Comparison of ENCODE assay signal across 26 mouse cellular contexts in the genomic region with DNA sequence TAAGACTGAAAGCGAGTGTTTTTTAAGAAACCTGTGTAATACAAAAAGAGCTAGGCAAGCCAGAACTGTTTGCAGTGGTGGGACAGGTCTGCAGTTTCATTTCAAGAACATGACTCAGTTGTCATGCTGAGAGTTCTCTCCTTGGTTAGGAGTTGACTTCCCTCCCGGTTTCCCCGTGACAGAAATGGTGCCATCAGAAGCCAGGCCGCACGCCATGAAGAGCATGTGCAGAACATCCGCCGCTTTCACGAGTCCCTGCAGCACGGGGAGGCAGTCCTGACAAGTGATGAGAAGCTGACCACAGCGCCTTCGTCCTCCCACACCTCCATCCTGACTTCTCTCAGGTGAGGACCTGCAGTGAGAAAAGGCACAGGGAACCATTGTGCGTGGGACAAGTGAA. TPM values are rescaled to one million over a fixed set of nuclear protein-coding genes. Genes with fewer than 3 reads are reported as not detected.
A peak's percentile ranks its signal among the peaks of the same experiment; 100 is the strongest.
DNase-seq lines count a peak whose midpoint lies in the region; ATAC-seq and TF ChIP-seq lines count a peak whose summit lies in the region.
"Had no signal": no experiment of that assay in that cellular context is flagged by ENCODE, and none has a peak within 500 bp of the region (broad histone marks: within the 10 kb centered on the region; RNA-seq: fewer than 3 reads in every experiment).

No protein-coding gene starts in this region.

- DNase-seq in heart, adult 11 months, result peak; percentile 88
- no peak for DNase-seq in heart, adult 9 months (ENCODE audit: low spot score in 2 of 2)
- DNase-seq in neural tube, embryonic 10.5 days (ENCODE audit: extremely low spot score, low spot score), result no peak
- DNase-seq in cerebellum, postnatal 10 days, result no peak
- DNase-seq: adrenal gland, adult 8-10 months; adrenal gland, postnatal 36 days; B cell, adult 2 months; cerebellum, adult 2 months; cerebellum, postnatal 14 days; embryo, embryonic 11 days; gastrocnemius, adult 2 months; gastrocnemius, postnatal 25 days; heart, postnatal 10 days; heart, postnatal 4 days had no signal

- peak overlapping the region; percentile 14; the same call in 1 of the 2 replicates for H3K27ac ChIP-seq in small intestine, adult 2 months (ENCODE audit: insufficient read depth, low read depth, low read length)
- H3K27ac ChIP-seq: embryonic facial prominence, embryonic 15.5 days; forebrain, embryonic 10.5 days; gastrocnemius, adult 2 months; heart, embryonic 10.5 days; hindbrain, embryonic 13.5 days; hindbrain, postnatal 0 days had no signal

- 88% methylated on average over 12 of the region's 12 CpGs for WGBS in small intestine, adult 2 months

- no peak for TF ChIP-seq CTCF in small intestine, adult 2 months (IDR thresholded peaks at IDR 0.05; ENCODE audit: extremely low read depth, insufficient read length, insufficient replicate concordance, low read depth, low read length)

- ATAC-seq in CD4-positive, CD25-positive, alpha-beta regulatory T cell, adult 4 months, result peak; percentile 7
- ATAC-seq in activated CD4-positive, CD25-positive, alpha-beta regulatory T cell, adult 4 months, result peak; percentile 11
- ATAC-seq: forebrain, embryonic 14.5 days; hindbrain, postnatal 0 days had no signal

- TF ChIP-seq POLR2A in small intestine, adult 2 months (IDR thresholded peaks at IDR 0.05; ENCODE audit: low read depth, low read length), result no peak

- H3K27me3 ChIP-seq in small intestine, adult 2 months (ENCODE audit: control insufficient read depth, insufficient read depth, low read length), result no peaks in the 10 kb centered on the region
- H3K27me3 ChIP-seq: embryonic facial prominence, embryonic 15.5 days; hindbrain, embryonic 13.5 days had no signal

- H3K4me3 ChIP-seq in small intestine, adult 2 months (ENCODE audit: low read depth, low read length), result no peak overlapping the region
- H3K4me3 ChIP-seq: embryonic facial prominence, embryonic 15.5 days; erythroblast, embryonic 14.5 days; forebrain, embryonic 10.5 days; gastrocnemius, adult 2 months; heart, embryonic 10.5 days; hindbrain, embryonic 13.5 days had no signal

- no peaks in the 10 kb centered on the region for H3K4me1 ChIP-seq in small intestine, adult 2 months (ENCODE audit: control insufficient read depth, insufficient read depth, insufficient read length, low read length)
- H3K4me1 ChIP-seq: embryonic facial prominence, embryonic 15.5 days; forebrain, embryonic 10.5 days; heart, embryonic 10.5 days; hindbrain, embryonic 13.5 days had no signal

- peaks cover 22% of the 10 kb centered on the region for H3K36me3 ChIP-seq in small intestine, adult 2 months (ENCODE audit: control insufficient read depth, insufficient read depth, low read length)

RNA-seq across cellular contexts. Expression of a gene that starts 24.3 kb away (rescaled TPM):
- not detected for polyA plus RNA-seq in CD4-positive, CD25-positive, alpha-beta regulatory T cell, adult 4 months (2017; shearing (Covaris generic))
- polyA plus RNA-seq in activated CD4-positive, CD25-positive, alpha-beta regulatory T cell, adult 4 months (2017; shearing (Covaris generic)), result not detected
- 0.11 and 0.23 TPM in 2 replicates for polyA plus RNA-seq in small intestine, adult 2 months (2012; rRNA removed)
- polyA plus RNA-seq: embryonic facial prominence, embryonic 11.5 days; erythroblast, embryonic 14.5 days; forebrain, embryonic 10.5 days; forebrain, embryonic 14.5 days; G1E; hindbrain, embryonic 13.5 days had no signal

RNA-seq across cellular contexts. Expression of a gene that starts 44.6 kb away (rescaled TPM):
- 1,000 to 10,000 TPM; 1,055 to 1,337 TPM for polyA plus RNA-seq in CD4-positive, CD25-positive, alpha-beta regulatory T cell, adult 4 months (2017; shearing (Covaris generic))
- polyA plus RNA-seq in activated CD4-positive, CD25-positive, alpha-beta regulatory T cell, adult 4 months (2017; shearing (Covaris generic)), result 1,000 to 10,000 TPM; 1,097 to 1,340 TPM
- polyA plus RNA-seq in small intestine, adult 2 months (2012; rRNA removed), result 597 and 876 TPM in 2 replicates
